Mouse (Mus musculus) cerebellum, postnatal 10 days (tissue): ENCODE results near the gene Megf11.
"Not testable (repeated sequence)": the region's sequence is repeated elsewhere in the genome, so short reads cannot be mapped to it uniquely, and the experiment has no call there.

ENCODE experiments used
- DNase-seq, 2 experiments: peaks; one replicate each; pipeline ENCODE4 v3.0.0; 2021; ENCODE audit warnings: mixed read lengths in 2 of 2

Megf11 gene

GRCm38 (mm10) chr9:64703420-64703965, 318.1 kb downstream of the Megf11 start:
- DNase-seq = no peak

GRCm38 (mm10) chr9:64704073-64704840, 318.8 kb downstream of the Megf11 start:
- DNase-seq = no peak

- not testable (repeated sequence) for DNase-seq
Measured at GRCm38 (mm10) chr9:64710291-64710690, 324.9 kb downstream of the Megf11 start.

GRCm38 (mm10) chr9:64719526-64720163, 334.2 kb downstream of the Megf11 start:
- no peak for DNase-seq

- DNase-seq = no peak
Measured at GRCm38 (mm10) chr9:64726454-64726853, 341.0 kb downstream of the Megf11 start.

- DNase-seq = no peak
Measured at GRCm38 (mm10) chr9:64731029-64731560, 345.7 kb downstream of the Megf11 start.

GRCm38 (mm10) chr9:64734166-64734565, 348.7 kb downstream of the Megf11 start:
- no peak for DNase-seq

- DNase-seq = not testable (repeated sequence)
Measured at GRCm38 (mm10) chr9:64734992-64735391, 349.6 kb downstream of the Megf11 start.

GRCm38 (mm10) chr9:64736076-64736638, 350.7 kb downstream of the Megf11 start:
- no peak for DNase-seq

GRCm38 (mm10) chr9:64736639-64737405, 351.4 kb downstream of the Megf11 start:
- peak; percentile 71 to 75 for DNase-seq

- DNase-seq = peak; percentile 99
Measured at GRCm38 (mm10) chr9:64737406-64738201, 352.2 kb downstream of the Megf11 start, which contains the start of gene Rab11a. Gene Rab11a (minus strand): TSS chr9:64737758.

- DNase-seq = no peak
Measured at GRCm38 (mm10) chr9:64739001-64739400, 353.6 kb downstream of the Megf11 start.

- no peak for DNase-seq
Measured at GRCm38 (mm10) chr9:64742453-64742852, 357.0 kb downstream of the Megf11 start.

GRCm38 (mm10) chr9:64747735-64748134, 362.3 kb downstream of the Megf11 start:
- DNase-seq = no peak

- no peak for DNase-seq
Measured at GRCm38 (mm10) chr9:64749314-64749713, 363.9 kb downstream of the Megf11 start.

GRCm38 (mm10) chr9:64752575-64752974, 367.1 kb downstream of the Megf11 start:
- DNase-seq = no peak

GRCm38 (mm10) chr9:64758052-64758451, 372.6 kb downstream of the Megf11 start:
- DNase-seq = no peak
